Mouse (Mus musculus): Measurements from ENCODE around the gene Tent4b. TPM values are rescaled to one million over a fixed set of nuclear protein-coding genes. Genes with fewer than 3 reads are reported as not detected.

Gene Tent4b
- polyA plus RNA-seq, 1 experiment from 2014 or later = 6.5 TPM

DNA sequence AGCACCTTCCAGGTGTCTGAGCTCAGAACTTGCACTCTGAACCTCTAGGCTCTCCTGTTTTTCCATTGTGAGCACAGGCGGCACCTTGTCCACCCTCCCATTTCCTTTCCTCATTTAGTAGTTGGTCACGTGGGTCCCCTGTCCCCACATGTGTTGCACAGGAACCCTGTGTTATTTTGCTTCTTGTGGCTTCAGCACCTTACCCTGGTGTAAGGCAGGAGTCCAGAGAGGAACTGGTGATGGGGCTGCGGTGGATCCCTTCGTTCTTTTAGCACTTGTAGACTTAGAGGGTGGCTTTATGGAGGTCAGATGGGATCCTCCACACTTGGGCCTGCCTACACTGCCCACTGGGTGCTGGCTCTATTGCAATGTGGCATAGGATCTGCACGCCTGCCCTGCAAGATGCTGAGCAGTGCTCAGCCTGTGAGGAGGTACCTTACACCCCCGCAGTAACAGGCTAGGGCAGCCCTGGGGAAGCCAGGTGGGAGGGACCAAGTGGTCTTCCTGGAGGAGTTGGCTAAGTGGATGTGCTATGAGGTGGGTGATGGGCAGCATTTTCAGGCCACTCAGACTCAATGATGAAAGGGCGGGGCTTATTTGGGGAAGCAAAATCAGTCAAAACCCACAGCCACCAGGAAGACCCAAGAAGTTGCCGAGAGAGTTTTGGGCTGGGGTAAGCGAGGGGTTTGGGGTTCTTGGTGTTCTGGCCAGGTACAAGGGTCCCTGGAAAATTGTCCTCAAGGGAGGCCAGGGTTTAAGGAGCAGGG, 94.8 kb downstream of the Tent4b start:
- WGBS = 84% methylated on average over 9 of the region's 9 CpGs
- H3K36me3 ChIP-seq = peaks cover 4% of the 10 kb centered on the region; the same call in 1 of the 2 replicates
- H3K4me2 ChIP-seq = no peak overlapping the region
- H3K27me3 ChIP-seq (replicated peaks) = no peaks in the 10 kb centered on the region; the same call in 1 of the 2 replicates
- H3K9me3 ChIP-seq = no peaks in the 10 kb centered on the region
- H3K9ac ChIP-seq = no peak overlapping the region
- peaks cover 23% of the 10 kb centered on the region for H3K4me1 ChIP-seq
- ATAC-seq (ENCODE audit: extremely low read depth, insufficient number of reproducible peaks, low FRiP score, low TSS enrichment) = no peak
- no peak overlapping the region for H3K4me3 ChIP-seq
- H3K27ac ChIP-seq (replicated peaks) = no peak overlapping the region

DNA sequence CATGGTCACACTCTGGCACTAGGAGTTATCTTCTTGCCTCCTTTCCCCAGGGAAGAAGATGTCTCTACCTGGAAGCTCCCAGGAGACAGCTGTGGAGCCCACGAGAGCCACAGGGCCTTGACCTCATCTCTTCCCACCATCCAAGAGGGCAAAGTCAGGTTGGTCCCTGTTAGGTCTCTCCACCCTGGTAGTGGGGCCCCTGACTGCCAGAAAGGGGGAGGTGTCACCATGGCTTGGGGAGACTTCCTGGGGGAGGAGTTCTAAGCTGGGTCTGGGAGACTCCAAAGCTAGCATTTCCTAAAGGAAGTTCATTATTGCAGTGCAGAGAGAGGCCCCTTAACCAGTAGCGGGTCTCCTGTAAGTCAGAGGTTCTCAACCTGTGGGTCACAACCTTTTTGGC, 96.0 kb downstream of the Tent4b start:
- Histone ChIP-seq H3K9ac (no peak overlapping the region), H3K36me3 (peaks cover 4% of the 10 kb centered on the region; the same call in 1 of the 2 replicates), H3K9me3 (no peaks in the 10 kb centered on the region), H3K4me2 (no peak overlapping the region), H3K27me3 (replicated peaks) (no peaks in the 10 kb centered on the region; the same call in 1 of the 2 replicates), H3K4me3 (no peak overlapping the region), H3K27ac (replicated peaks) (no peak overlapping the region), H3K4me1 (peaks cover 31% of the 10 kb centered on the region)
- WGBS = 75% methylated on average over 2 of the region's 2 CpGs
- no peak for ATAC-seq (ENCODE audit: extremely low read depth, insufficient number of reproducible peaks, low FRiP score, low TSS enrichment)

DNA sequence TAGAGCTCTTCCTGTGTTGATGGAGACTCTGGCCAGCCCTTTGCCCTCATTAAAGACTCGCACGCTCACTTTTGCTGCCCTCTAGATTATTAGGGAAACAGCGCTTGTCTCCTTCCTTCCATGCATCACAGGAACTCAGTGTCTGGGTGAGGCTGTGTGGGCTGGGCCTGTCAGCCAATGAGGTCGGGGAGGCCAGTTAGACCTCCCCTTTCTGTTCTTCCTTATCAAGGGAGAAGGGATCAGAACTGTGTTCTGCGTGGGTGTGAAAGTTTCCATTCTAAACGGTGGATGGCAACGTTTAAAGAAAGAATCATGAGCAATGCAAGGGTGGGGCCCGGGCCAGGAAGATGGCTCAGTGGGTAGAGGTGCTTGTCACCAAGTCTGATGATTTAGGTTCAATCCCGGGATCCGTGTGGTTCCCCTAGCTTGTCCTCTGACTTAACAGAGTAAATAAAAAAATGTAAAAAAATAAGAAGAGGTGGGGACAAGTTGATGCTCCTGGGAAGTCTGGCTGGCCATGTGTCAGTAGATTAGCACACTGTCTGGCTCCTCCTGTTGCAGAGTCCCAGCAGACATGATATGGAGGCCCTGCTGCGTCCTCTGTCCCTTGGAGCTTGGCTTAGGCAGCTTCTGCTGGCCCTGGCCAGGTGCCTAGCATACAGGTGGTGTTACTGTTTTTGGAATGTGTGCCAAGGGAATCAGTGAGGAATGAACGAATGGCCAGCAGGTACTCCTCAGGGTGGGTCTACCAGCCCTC, 99.1 kb downstream of the Tent4b start:
- ATAC-seq (ENCODE audit: extremely low read depth, insufficient number of reproducible peaks, low FRiP score, low TSS enrichment) = no peak; the same call in 1 of the 2 replicates
- H3K27me3 ChIP-seq (replicated peaks) = no peaks in the 10 kb centered on the region; the same call in 1 of the 2 replicates
- H3K27ac ChIP-seq (replicated peaks) = 0 out of 2 replicates have a peak overlapping the region, but pooled peaks have one; percentile 16

DNA sequence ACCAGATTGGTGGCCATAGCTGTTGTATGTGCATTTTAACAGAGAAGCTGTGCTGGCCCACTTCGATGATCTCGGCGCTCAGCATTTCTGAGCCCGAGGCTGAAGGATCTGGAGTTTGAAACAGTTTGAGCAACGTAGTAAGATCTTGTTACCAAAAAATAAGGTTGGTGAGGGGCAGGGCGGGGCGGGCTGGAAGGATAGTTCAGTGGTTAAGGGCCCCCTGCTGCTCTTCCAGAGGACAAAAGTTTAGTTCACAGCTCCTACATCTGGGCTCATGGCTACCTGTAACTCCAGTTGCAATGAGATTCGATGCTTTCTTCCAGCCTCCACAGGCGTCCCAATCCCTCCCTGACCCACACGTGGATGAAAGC, 99.7 kb downstream of the Tent4b start:
- H3K4me1 ChIP-seq = peaks cover 50% of the 10 kb centered on the region
- no peak overlapping the region for H3K4me2 ChIP-seq
- no peak for ATAC-seq (ENCODE audit: extremely low read depth, insufficient number of reproducible peaks, low FRiP score, low TSS enrichment)
- WGBS = 80% methylated on average over 10 of the region's 10 CpGs
- no peaks in the 10 kb centered on the region for H3K9me3 ChIP-seq
- peaks cover 4% of the 10 kb centered on the region; the same call in 1 of the 2 replicates for H3K36me3 ChIP-seq
- 0 out of 2 replicates have a peak overlapping the region, but pooled peaks have one; percentile 16 for H3K27ac ChIP-seq (replicated peaks)
- H3K4me3 ChIP-seq = no peak overlapping the region
- no peak overlapping the region for H3K9ac ChIP-seq
- H3K27me3 ChIP-seq (replicated peaks) = no peaks in the 10 kb centered on the region; the same call in 1 of the 2 replicates

More for the DNA sequence above, 99.1 kb downstream of the Tent4b start:
- Histone ChIP-seq H3K9me3 (no peaks in the 10 kb centered on the region), H3K4me3 (no peak overlapping the region), H3K4me2 (no peak overlapping the region), H3K9ac (no peak overlapping the region), H3K4me1 (peaks cover 50% of the 10 kb centered on the region), H3K36me3 (peaks cover 4% of the 10 kb centered on the region; the same call in 1 of the 2 replicates)
- WGBS = 31% methylated on average over 12 of the region's 12 CpGs

DNA sequence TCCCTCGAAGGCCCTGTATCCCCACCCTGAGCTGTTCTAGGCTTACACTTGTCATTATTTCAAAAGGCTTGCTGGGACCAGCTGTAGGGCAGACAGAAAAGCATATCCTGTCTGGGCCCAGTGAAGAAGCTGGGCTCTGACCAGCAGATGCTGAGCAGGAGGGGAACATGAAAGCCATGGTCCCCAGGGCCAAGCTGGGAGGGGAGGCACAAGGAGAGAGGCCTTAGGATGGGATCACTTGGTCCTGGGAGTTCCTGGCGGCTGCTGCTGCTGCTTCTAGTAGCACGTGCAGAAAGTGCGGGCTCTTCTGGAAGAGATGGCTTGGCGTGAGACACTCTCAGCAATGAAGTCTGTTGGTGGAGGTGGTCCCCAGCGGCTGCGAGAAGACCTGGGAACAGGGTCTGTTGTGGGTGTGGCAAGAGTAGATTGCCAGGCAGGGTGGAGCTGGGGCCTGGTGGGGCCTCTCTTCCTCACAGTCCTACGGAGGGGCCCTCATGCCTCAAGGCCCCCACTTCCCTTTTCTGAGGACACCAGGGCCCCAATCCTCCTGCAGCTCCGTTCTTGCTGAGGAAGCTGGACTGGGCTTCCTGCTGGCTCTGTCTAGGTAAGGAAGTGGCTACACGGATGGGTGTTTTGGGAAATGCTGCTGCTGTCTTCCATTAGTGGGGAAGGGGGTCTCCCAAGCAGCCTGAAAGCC, 101.0 kb downstream of the Tent4b start:
- Histone ChIP-seq H3K9me3 (no peaks in the 10 kb centered on the region), H3K4me2 (peak overlapping the region; percentile 20; the same call in 1 of the 2 replicates), H3K4me3 (peak overlapping the region; percentile 3; the same call in 1 of the 2 replicates), H3K27me3 (replicated peaks) (no peaks in the 10 kb centered on the region; the same call in 1 of the 2 replicates), H3K9ac (peak overlapping the region; percentile 44; the same call in 1 of the 2 replicates), H3K36me3 (peaks cover 4% of the 10 kb centered on the region; the same call in 1 of the 2 replicates), H3K27ac (replicated peaks) (0 out of 2 replicates have a peak overlapping the region, but pooled peaks have one; percentile 21), H3K4me1 (peaks cover 46% of the 10 kb centered on the region)
- ATAC-seq (ENCODE audit: extremely low read depth, insufficient number of reproducible peaks, low FRiP score, low TSS enrichment) = no peak
- 61% methylated on average over 10 of the region's 10 CpGs for WGBS

GRCm38 (mm10) chr8:88301589-88302437, 102.8 kb downstream of the Tent4b start:
- no peaks in the 10 kb centered on the region for H3K9me3 ChIP-seq
- H3K4me3 ChIP-seq = no peak overlapping the region
- no peaks in the 10 kb centered on the region for H3K36me3 ChIP-seq
- H3K4me2 ChIP-seq = peak overlapping the region; percentile 5; the same call in 1 of the 2 replicates
- 0 out of 2 replicates have a peak, but pooled peaks have one; percentile 5 for ATAC-seq (ENCODE audit: extremely low read depth, insufficient number of reproducible peaks, low FRiP score, low TSS enrichment)
- no peaks in the 10 kb centered on the region for H3K27me3 ChIP-seq (replicated peaks)
- 0 out of 2 replicates have a peak overlapping the region, but pooled peaks have one; percentile 5 for H3K9ac ChIP-seq
- peaks cover 45% of the 10 kb centered on the region for H3K4me1 ChIP-seq
- WGBS = 71% methylated on average over 15 of the region's 15 CpGs
- no peak overlapping the region for H3K27ac ChIP-seq (replicated peaks)

DNA sequence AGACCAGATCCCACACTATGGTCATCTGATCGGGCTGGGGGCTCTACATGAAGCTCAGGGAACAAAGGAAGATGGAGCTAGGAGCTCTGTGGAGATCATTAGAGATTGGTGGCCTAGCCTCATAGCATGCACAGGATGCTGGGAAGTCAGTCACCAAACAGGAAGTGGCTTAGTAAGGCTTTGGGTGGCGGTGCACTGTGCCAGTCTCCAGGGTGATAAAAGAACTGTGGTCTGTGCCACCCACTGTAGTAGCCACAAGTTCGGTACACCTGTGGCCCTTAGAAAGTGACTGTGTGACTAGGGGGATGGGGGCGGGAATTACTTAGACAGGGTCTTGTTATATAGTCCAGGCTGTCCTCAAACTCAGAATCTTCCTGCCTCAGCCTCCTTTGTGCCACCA, 106.8 kb downstream of the Tent4b start:
- 86% methylated on average over 4 of the region's 4 CpGs for WGBS

DNA sequence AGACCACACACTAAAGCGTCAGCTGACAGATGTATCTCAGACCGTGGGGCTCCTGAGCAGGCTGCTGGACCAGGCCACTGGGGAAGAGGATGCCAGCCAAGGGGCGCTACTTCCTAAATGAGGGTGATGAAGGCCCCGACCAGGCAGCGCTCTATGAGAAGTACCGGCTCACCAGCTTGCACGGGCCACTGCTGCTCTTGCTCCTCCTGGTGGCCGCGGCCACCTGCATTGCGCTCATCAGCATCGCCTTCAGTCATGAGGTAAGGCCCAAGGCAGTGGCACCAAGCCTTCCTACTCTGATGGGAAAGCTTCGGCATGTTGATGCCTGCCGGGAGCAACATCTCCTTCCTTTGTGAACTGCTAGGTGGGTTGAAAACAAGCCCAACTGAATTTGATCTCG, 107.5 kb downstream of the Tent4b start:
- Histone ChIP-seq H3K27me3 (replicated peaks) (peaks cover 18% of the 10 kb centered on the region; the same call in 1 of the 2 replicates), H3K4me1 (peaks cover 12% of the 10 kb centered on the region), H3K36me3 (no peaks in the 10 kb centered on the region), H3K9ac (no peak overlapping the region), H3K9me3 (no peaks in the 10 kb centered on the region), H3K4me3 (no peak overlapping the region), H3K27ac (replicated peaks) (no peak overlapping the region), H3K4me2 (no peak overlapping the region)
- WGBS = 56% methylated on average over 14 of the region's 14 CpGs
- no peak for ATAC-seq (ENCODE audit: extremely low read depth, insufficient number of reproducible peaks, low FRiP score, low TSS enrichment)

More for the DNA sequence above, 106.8 kb downstream of the Tent4b start:
- Histone ChIP-seq H3K9ac (no peak overlapping the region), H3K4me1 (peaks cover 16% of the 10 kb centered on the region), H3K27me3 (replicated peaks) (peaks cover 13% of the 10 kb centered on the region; the same call in 1 of the 2 replicates), H3K4me2 (no peak overlapping the region), H3K9me3 (no peaks in the 10 kb centered on the region), H3K36me3 (no peaks in the 10 kb centered on the region), H3K4me3 (no peak overlapping the region), H3K27ac (replicated peaks) (no peak overlapping the region)
- no peak for ATAC-seq (ENCODE audit: extremely low read depth, insufficient number of reproducible peaks, low FRiP score, low TSS enrichment)

GRCm38 (mm10) chr8:88307736-88308135, 108.7 kb downstream of the Tent4b start:
- no peak overlapping the region for H3K4me2 ChIP-seq

More at GRCm38 (mm10) chr8:88307736-88308135, 108.7 kb downstream of the Tent4b start:
- ATAC-seq (ENCODE audit: extremely low read depth, insufficient number of reproducible peaks, low FRiP score, low TSS enrichment) = no peak
- H3K9ac ChIP-seq = no peak overlapping the region
- H3K27me3 ChIP-seq (replicated peaks) = peaks cover 18% of the 10 kb centered on the region; the same call in 1 of the 2 replicates
- H3K4me1 ChIP-seq = peaks cover 6% of the 10 kb centered on the region
- 65% methylated on average over 4 of the region's 4 CpGs for WGBS
- no peak overlapping the region for H3K27ac ChIP-seq (replicated peaks)
- no peaks in the 10 kb centered on the region for H3K36me3 ChIP-seq
- no peak overlapping the region for H3K4me3 ChIP-seq
- no peaks in the 10 kb centered on the region for H3K9me3 ChIP-seq
